Mouse (Mus musculus) mesoderm, embryonic 11.5 days (tissue): ENCODE measurements at regions not wholly inside any gene's neighbourhood (a gene's known extent, or its start where the extent isn't known, plus 50 kb on each side); places are given as distances from the start of the nearest gene placed in this dataset.
A peak's percentile ranks its signal among the peaks of the same experiment; 100 is the strongest.

Experiments used
- DNase-seq: peaks from one replicate; pipeline ENCODE4 v3.0.0-alpha.2; 2012; ENCODE audit warnings: low read depth, low spot score

- peak; percentile 60 for DNase-seq
These were observed 517.5 kb downstream of the Cps1 start for GRCm38 (mm10) chr1:67640353-67640752.

GRCm38 (mm10) chr1:67640766-67641165, 517.9 kb downstream of the Cps1 start:
- DNase-seq, result no peak

- peak; percentile 17 for DNase-seq
These were observed 520.8 kb downstream of the Cps1 start for GRCm38 (mm10) chr1:67643627-67644026.
